Comparison of ENCODE assay signal across 13 mouse cellular contexts in the genomic region with DNA sequence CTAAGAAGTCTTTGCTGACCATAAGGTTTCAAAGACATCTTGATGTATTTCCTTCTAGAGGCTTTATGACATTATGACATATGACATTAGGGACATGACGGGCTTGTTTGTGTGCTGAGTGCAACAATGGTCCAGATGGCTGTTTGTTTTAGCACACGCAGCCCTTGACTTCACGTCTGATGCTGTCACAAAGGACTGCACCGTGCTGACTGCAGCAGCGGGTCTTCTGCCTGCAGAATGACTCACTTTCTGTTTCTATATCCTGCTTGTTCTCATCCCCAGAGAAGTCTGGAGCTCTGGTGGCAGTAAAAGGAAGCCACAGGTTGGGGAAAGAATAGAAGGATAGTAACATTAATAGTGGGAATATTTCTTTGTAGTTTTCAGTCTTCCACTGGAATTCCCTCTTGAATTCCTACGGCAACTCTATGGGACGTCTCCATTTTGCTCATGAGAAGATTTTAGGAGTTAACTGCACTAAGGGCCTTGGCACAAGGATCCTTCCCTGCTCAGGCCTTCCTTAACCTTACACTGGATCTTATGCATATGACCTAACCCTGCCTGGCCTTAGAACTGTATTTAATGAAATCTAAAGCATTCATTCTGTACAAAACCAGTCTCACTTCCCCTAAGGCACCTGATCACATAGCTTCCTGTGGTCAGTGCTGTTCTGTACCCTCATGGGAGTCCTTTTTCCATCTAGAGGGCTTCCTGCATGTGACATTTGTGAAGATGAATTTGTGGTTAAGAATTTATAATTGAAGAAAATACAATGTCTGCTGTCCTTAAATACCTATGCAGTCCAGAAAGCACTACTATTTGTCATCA.
DNase-seq lines count a peak whose midpoint lies in the region; TF ChIP-seq lines count a peak whose summit lies in the region.
"Had no signal": no experiment of that assay in that cellular context is flagged by ENCODE, and none has a peak within 500 bp of the region (broad histone marks: within the 10 kb centered on the region; RNA-seq: fewer than 3 reads in every experiment).

No protein-coding gene starts in this region.

- no peak overlapping the region for H3K4me3 ChIP-seq in heart, adult 2 months
- 0 out of 2 replicates have a peak overlapping the region, but pooled peaks have one; percentile 3 for H3K4me3 ChIP-seq in bone marrow macrophage, adult 2 months (ENCODE audit: insufficient read depth, low read length)
- H3K4me3 ChIP-seq in myocyte, result no peak overlapping the region
- H3K4me3 ChIP-seq: embryonic facial prominence, embryonic 13.5 days; midbrain, embryonic 12.5 days; stomach, embryonic 15.5 days had no signal

- peak overlapping the region; percentile 3; the same call in 1 of the 2 replicates for H3K27ac ChIP-seq in heart, adult 2 months
- peak overlapping the region; percentile 87 for H3K27ac ChIP-seq in bone marrow macrophage, adult 2 months (ENCODE audit: insufficient read depth, low read depth, low read length)
- H3K27ac ChIP-seq: embryonic facial prominence, embryonic 13.5 days; midbrain, embryonic 12.5 days; stomach, embryonic 15.5 days had no signal

- H3K4me1 ChIP-seq in heart, adult 2 months (ENCODE audit: control insufficient read depth, insufficient read depth, low read length), result peaks cover 2% of the 10 kb centered on the region; the same call in 1 of the 2 replicates
- H3K4me1 ChIP-seq in bone marrow macrophage, adult 2 months (ENCODE audit: control insufficient read depth, insufficient read depth, low read length), result peaks cover 31% of the 10 kb centered on the region
- H3K4me1 ChIP-seq: stomach, embryonic 15.5 days had no signal

- no peak overlapping the region for H3ac ChIP-seq in myocyte (ENCODE audit: control insufficient read depth, insufficient read length)

- WGBS in heart, adult 2 months, result 41% methylated on average over 7 of the region's 7 CpGs

- TF ChIP-seq EP300 in heart, adult 2 months (IDR thresholded peaks at IDR 0.05; ENCODE audit: insufficient read depth, low read depth, low read length), result no peak

- no peaks in the 10 kb centered on the region for H3K27me3 ChIP-seq in heart, adult 2 months (ENCODE audit: control insufficient read depth, insufficient read depth, low read length)
- no peaks in the 10 kb centered on the region for H3K27me3 ChIP-seq in myocyte (ENCODE audit: control insufficient read depth, insufficient read depth, insufficient read length)
- H3K27me3 ChIP-seq: embryonic facial prominence, embryonic 13.5 days; midbrain, embryonic 12.5 days; stomach, embryonic 15.5 days had no signal

- TF ChIP-seq CTCF in heart, adult 2 months (IDR thresholded peaks at IDR 0.05), result 0 out of 2 replicates have a peak, but pooled peaks have one; percentile 10
- no peak for TF ChIP-seq CTCF in bone marrow macrophage, adult 2 months (IDR thresholded peaks at IDR 0.05; ENCODE audit: low read depth, low read length)

- peak overlapping the region; percentile 64 for H3K4me2 ChIP-seq in myocyte (ENCODE audit: low read depth)
- H3K4me2 ChIP-seq: embryonic facial prominence, embryonic 13.5 days; midbrain, embryonic 12.5 days; stomach, embryonic 15.5 days had no signal

- no peak for DNase-seq in heart, adult 2 months
- no peak for DNase-seq in heart, postnatal 36 days
- peak; percentile 21 for DNase-seq in lung, postnatal 36 days
- no peak for DNase-seq in lung, postnatal 10 days
- no peak for DNase-seq in lung, postnatal 4 days
- DNase-seq in urinary bladder, adult 18-20 months (ENCODE audit: low spot score in 2 of 2), result no peak
- DNase-seq: cerebellum, adult 9-11 months; thymus, postnatal 4 days had no signal

- H3K36me3 ChIP-seq in heart, adult 2 months (ENCODE audit: control insufficient read depth, insufficient read depth, low read length), result peaks cover under 1% of the 10 kb centered on the region
- peaks cover 16% of the 10 kb centered on the region for H3K36me3 ChIP-seq in myocyte (ENCODE audit: control insufficient read depth, insufficient read depth)
- H3K36me3 ChIP-seq: midbrain, embryonic 12.5 days; stomach, embryonic 15.5 days had no signal

- intact Hi-C loops in heart, adult 2 months (cut with DNase I), result no loop called here
- intact Hi-C loops in heart, postnatal 36 days (cut with DNase I), result no loop called here

- H3K79me2 ChIP-seq in heart, adult 2 months (replicated peaks; ENCODE audit: control insufficient read depth, insufficient read depth, low read length), result no peaks in the 10 kb centered on the region
- peaks cover 40% of the 10 kb centered on the region for H3K79me2 ChIP-seq in myocyte (ENCODE audit: control insufficient read depth, insufficient read depth)

- TF ChIP-seq POLR2A in heart, adult 2 months (IDR thresholded peaks at IDR 0.05; ENCODE audit: insufficient read depth, low read depth, low read length), result no peak
- no peak for TF ChIP-seq POLR2A in bone marrow macrophage, adult 2 months (IDR thresholded peaks at IDR 0.05; ENCODE audit: borderline replicate concordance, low read depth, low read length)
- TF ChIP-seq POLR2A in myocyte (IDR thresholded peaks at IDR 0.05; ENCODE audit: insufficient read length, low read depth), result no peak

- no peak overlapping the region for H3K9ac ChIP-seq in heart, adult 2 months (ENCODE audit: low read depth, low read length)
- H3K9ac ChIP-seq: embryonic facial prominence, embryonic 13.5 days; midbrain, embryonic 12.5 days; stomach, embryonic 15.5 days had no signal

TF ChIP-seq in myocyte, 11 proteins besides CTCF, POLR2A, EP300 and RAD21:
- TF ChIP-seq E2F4 (IDR thresholded peaks at IDR 0.05; ENCODE audit: insufficient read depth), result no peak
